Mouse (Mus musculus) MN1 (cell line): ENCODE data around the gene Cchcr1.

Experiments used
- DNase-seq: peaks from one replicate; pipeline ENCODE4 v3.0.0-alpha.2; 2016; ENCODE audit warnings: low spot score

Cchcr1 gene

DNA sequence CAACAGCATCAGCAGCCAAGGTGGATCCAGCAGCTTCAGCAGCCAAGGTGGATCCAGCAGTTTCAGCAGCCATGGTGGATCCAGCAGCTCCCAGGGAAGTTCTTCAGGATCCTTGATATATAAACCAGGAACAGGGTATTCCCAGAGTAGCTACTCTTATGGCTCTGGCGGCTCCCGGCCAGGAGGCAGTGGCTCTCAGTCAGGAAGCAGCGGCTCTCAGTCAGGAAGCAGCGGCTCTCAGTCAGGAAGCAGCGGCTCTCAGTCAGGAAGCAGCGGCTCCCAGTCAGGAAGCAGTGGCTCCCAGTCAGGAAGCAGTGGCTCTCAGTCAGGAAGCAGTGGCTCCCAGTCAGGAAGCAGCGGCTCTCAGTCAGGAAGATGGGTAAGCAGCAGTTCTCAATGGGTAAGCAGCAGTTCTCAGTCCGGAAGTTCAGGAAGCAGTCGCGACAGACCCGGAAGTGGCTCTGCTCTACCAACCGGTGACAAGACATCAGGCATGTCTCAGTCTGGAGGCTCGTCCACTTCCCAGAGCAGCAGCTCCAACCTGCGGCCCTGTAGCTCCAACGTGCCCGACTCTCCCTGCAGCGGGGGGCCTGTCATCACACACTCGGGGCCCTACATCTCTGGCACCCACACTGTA, 38.0 kb downstream of the Cchcr1 start:
- no peak for DNase-seq

DNA sequence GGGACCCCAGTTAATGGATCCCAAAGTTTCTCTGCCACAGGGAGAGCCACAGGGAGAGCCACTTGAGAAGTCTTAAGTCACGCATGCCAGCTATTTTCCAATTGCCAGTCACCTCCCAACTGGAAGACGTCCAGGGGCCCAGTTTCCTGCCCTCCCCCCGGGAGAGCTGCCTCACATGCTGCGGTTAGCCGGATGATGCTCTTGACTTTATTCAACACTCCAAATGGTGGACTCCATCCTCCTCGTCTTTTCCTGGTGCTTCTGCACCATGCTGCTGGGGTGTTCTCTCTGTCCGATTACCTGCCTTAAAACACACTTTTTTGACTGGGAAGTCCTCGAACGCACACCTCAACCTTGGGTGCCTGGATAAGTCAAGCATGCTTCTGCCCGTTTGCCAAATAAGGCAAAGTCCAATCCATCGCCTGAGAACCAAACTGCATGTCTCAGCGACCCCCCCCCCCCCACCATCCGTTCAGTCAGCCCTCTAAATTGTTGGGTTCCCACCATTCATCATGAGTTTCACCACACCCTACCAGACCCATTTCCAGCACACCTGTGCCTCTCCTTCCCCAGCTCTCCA, 39.4 kb downstream of the Cchcr1 start:
- no peak for DNase-seq

DNA sequence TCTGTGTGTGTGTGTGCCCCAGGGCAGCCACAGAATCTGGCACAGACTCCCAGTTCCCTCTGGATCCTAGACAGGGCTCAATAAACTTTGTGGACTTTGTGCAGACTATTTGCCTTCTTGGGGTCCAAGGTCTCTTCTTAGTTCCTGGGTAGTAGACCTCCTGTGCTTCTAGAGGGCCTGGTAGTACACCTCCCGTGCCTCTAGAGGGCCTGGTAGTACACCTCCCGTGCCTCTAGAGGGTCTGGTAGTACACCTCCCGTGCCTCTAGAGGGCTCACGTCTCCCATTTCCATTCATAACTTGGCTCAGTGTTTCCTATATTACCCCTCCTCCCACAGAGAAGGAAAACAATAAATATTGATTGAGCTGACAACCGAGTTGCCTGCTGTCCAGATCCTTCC, 39.9 kb downstream of the Cchcr1 start:
- peak; percentile 85 for DNase-seq

DNA sequence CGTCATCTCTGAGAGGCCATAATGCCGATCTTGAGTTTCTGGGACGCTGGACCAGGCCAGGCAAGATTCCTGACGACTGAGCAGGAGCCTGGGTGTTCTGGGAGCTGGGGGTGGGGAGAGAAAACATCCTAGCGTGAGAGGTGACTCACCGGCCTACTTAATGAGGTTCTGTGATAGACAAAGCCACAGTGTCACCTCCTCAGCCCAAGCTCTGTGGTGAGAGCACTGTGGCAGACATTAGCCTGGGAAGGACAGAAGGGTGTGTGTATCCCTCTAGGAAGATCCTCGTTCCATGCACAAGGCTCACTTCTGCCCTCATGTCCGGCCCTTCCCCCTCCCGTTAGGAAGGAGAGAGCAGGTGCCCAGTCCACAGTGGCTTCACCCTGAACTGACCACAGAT, 40.5 kb downstream of the Cchcr1 start:
- peak; percentile 83 for DNase-seq

DNA sequence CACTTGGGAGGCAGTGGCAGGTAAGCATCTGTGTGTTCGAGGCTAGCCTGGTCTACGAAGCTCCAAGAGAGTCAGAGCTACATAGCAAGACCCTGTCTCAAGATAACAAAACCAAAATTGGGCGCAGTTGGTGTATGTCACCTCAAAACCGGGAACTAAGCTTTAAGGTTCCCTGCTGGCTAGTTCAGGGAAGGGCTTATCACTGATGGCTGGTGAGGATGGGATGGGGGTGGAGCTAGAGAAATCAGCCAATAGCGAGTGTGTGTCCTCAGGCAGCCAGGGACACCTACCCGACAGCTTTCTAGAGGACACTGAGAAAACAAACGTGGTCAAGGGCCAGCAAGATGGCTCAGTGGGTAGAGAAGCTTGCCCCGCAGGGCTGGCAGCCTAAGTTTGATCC, 41.3 kb downstream of the Cchcr1 start:
- no peak for DNase-seq

DNA sequence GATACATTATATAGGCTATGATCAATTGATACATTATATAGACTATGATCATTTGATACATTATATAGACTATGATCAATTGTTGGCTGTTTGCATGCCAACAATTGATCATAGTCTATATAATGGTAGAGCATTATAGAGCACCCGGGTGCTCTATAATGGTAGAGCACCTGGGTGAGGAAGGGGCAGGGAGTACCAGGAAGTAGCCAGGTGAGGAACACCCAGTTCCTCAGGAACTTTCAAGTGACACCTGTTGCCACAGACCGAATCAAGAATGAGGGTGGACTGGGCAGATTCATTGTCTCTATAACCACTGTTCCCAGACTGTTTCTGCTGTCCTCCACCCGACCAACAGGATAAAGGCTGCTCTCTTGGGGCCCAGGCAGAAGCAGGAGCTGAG, 50.2 kb downstream of the Cchcr1 start, which contains the start of gene 2300002M23Rik:
Gene 2300002M23Rik (plus strand): TSS at position 301 of the 400 bp plus-strand sequence.
- no peak for DNase-seq

DNA sequence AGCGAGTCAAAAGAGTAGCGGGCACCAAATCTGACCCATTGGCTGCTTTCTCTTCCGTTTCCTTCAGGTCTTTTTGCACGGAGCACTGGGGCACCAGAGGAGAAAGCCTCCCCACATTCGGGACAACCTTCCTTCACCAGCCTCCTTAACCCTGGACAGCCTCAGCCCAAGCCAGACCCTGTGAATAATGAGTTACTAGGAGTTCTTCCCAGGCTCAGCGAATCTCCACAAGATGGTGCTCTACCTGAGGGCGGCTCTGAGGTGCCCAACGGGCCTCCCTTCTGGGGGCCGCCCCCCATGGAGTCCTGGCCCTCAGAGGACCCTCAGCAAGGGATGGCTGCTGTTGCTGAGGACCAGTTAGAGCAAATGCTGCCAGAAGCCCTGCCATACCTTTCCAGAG, 50.9 kb downstream of the Cchcr1 start:
- no peak for DNase-seq

DNA sequence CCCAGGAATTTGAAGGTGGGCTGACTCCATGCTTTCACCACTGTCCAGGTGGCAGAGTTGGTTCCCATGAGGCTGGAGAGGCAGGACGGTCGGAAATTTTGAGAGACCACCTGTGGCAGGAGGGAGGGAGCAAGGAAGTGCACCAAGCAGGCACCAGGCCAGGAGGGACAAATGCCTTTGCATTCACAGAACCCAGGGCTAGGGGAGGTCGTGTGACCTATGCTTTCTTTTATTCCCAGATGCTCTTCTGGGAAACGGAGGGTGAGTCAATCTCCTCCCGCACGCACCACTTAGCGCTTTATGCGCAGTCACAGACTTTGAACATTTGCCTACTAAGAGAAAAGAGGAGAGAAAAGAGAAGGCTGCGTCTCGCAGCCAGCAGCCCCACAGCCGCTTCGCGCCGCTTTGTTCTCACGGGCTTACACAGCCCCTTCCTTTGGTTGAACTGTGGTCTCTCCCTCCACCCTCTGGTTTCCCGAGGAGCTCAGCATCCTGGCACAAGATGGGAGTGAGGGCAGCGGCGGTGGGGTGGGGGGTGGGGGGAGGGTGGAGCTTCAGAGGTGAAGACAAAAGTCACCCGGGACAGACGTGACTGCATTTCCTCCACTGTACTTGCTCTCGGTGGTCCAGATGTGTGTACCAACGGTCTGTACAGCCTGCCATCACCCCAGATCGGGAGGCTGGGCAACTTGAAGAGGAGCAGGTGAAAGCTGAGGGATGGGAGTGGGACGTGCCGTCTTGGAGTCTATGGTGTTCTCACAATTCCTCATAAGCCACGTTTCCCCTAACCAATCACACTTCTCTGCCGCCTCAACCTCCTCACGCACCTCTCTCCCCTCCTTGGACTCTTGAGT, 52.4 kb downstream of the Cchcr1 start:
- no peak for DNase-seq

DNA sequence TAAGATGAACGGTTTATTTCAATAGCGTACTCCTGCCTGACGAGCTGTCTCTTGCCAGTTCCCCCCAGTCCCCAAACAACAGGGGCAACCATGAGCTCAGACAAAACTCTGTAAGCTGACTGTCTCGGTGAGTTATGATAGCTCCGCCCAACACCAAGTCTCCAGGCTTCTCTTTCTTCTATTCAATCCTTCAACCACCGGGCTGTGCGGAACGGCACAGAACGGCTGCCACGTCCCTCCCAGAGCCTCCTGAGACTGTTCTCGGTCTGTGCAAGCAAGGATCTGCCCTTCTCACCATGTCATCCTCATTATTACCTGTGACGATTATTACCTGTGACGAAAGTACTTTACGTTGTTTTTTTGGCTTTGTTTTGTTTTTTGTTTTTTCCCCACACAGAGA, 53.9 kb downstream of the Cchcr1 start:
- no peak for DNase-seq

DNA sequence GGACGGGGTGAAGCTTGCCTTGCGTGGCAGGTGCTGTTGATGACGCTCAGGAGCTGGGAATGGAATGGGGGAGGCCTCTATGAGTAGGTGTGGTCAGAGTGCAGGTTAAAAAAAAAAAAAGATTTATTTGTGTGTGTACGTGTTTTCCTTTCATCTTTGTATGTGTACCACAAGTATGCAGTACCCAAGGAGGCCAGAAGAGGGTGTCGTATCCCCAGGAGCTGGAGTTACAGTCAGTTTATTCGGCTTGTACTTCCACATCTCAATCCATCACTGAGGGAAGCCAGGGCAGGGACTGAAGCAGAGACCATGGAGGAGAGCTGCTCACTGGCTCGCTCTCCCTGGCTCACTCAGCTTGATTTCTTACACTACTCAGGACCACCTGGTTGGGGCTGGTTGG, 54.6 kb downstream of the Cchcr1 start:
- no peak for DNase-seq

DNA sequence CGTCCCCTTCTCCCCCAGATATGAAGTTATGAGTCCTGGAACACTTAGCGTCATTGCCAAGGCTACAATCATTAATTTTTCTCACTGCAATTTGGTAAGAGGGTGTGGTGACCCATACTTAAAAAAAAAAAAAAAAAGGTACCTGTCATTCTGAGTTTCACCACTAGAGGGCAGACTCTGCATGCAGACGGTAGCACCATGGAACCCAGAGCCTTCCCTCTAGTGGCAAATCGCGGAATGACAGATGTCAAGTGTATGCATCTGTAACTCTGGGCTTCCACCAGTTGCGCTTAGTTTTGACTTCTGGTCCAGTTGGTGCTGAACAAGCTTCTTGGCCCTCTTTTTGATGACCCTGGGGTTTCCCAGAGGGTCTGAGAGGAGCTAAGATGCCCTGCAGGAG, 61.3 kb downstream of the Cchcr1 start:
- peak; percentile 87 for DNase-seq
